Mouse (Mus musculus) limb, embryonic 11.5 days (tissue): ENCODE measurements around the gene H2-Q2. TPM values are rescaled to one million over a fixed set of nuclear protein-coding genes. Genes with fewer than 3 reads are reported as not detected.
A peak's percentile ranks its signal among the peaks of the same experiment; 100 is the strongest.
"Not testable (repeated sequence)": the region's sequence is repeated elsewhere in the genome, so short reads cannot be mapped to it uniquely, and the experiment has no call there.

Experiments used
- ATAC-seq: fragments of 200-750 bp; cut with Nextera tagmentation; 2 replicates; pipeline ENCODE4 v1.8.0; 2017; ENCODE audit warnings: low read depth; ENCODE audit not compliant: insufficient number of reproducible peaks, low FRiP score, low TSS enrichment
- DNase-seq: peaks from one replicate; pipeline ENCODE4 v3.0.0-alpha.2; 2015; ENCODE audit warnings: low spot score
- H3K27ac ChIP-seq: fragments of 300-500 bp; sonication (generic); replicated peaks from 2 replicates; pipeline ENCODE4 v1.5.1; 2014; ENCODE audit warnings: low read depth, mild to moderate bottlenecking, low read length
- H3K27me3 ChIP-seq: fragments of 300-500 bp; sonication (generic); 2 replicates; pipeline ENCODE4 v1.6.1; 2014; ENCODE audit warnings: mild to moderate bottlenecking, low read length, mixed read lengths; ENCODE audit not compliant: control insufficient read depth, insufficient read depth
- H3K36me3 ChIP-seq: fragments of 300-500 bp; sonication (generic); 2 replicates; pipeline ENCODE4 v1.6.1; 2014; ENCODE audit warnings: mild to moderate bottlenecking, low read length, moderate library complexity, mixed read lengths; ENCODE audit not compliant: control insufficient read depth, insufficient read depth
- H3K4me1 ChIP-seq: fragments of 300-500 bp; sonication (generic); 2 replicates; pipeline ENCODE4 v1.6.1; 2014; ENCODE audit warnings: low read length, mixed read lengths; ENCODE audit not compliant: control insufficient read depth, insufficient read depth
- H3K4me2 ChIP-seq: fragments of 300-500 bp; sonication (generic); 2 replicates; pipeline ENCODE4 v1.6.1; 2014; ENCODE audit warnings: low read depth, mild to moderate bottlenecking, moderate library complexity; ENCODE audit not compliant: severe bottlenecking
- H3K4me3 ChIP-seq: fragments of 300-500 bp; sonication (generic); 2 replicates; pipeline ENCODE4 v1.5.1; 2014; ENCODE audit warnings: low read depth, low read length
- H3K9ac ChIP-seq: fragments of 300-500 bp; sonication (generic); 2 replicates; pipeline ENCODE4 v1.6.1; 2014; ENCODE audit warnings: mild to moderate bottlenecking, low read length
- H3K9me3 ChIP-seq: fragments of 300-500 bp; sonication (generic); 2 replicates; pipeline ENCODE4 v1.6.1; 2016; ENCODE audit warnings: low read length; ENCODE audit not compliant: control insufficient read depth
- WGBS: fragments of 180-500 bp; shearing (Covaris S2); extraction: QIAGEN DNeasy Blood & Tissue Kit; methylation state at CpG from one replicate; pipeline ENCODE4 v1.1.7; 2014; 5-methylcytosine and 5-hydroxymethylcytosine counted together
- polyA plus RNA-seq: library from polyadenylated mRNA; unstranded; fragments of >200 nt; fragmentation: Nextera tagmentation; extraction: Ambion mirVana; gene quantifications from 2 replicates; pipeline ENCODE4 v1.2.1, GENCODE M21; 2014

The H2-Q2 gene
- polyA plus RNA-seq = 0.16 and 0.31 TPM in 2 replicates

GRCm38 (mm10) chr17:35342071-35342671 lies at the start of gene H2-Q2:
TSS of gene H2-Q2 (plus strand) at chr17:35342242.
- Histone ChIP-seq H3K9ac (0 out of 2 replicates have a peak within 1 kb of the TSS, but pooled peaks have one; percentile 37), H3K4me2 (peak within 1 kb of the TSS; percentile 51), H3K4me3 (peak within 1 kb of the TSS; percentile 23), H3K4me1 (0 out of 2 replicates have a peak, but pooled peaks cover 3% of the 10 kb centered on the region), H3K36me3 (no peaks in the 10 kb centered on the region), H3K27me3 (peaks cover 31% of the 10 kb centered on the region), H3K27ac (no peak within 1 kb of the TSS), H3K9me3 (no peaks in the 10 kb centered on the region)
- under 1% methylated on average over 37 of the region's 40 CpGs for WGBS
- DNase-seq (peak; percentile 31), ATAC-seq (no peak)

DNA sequence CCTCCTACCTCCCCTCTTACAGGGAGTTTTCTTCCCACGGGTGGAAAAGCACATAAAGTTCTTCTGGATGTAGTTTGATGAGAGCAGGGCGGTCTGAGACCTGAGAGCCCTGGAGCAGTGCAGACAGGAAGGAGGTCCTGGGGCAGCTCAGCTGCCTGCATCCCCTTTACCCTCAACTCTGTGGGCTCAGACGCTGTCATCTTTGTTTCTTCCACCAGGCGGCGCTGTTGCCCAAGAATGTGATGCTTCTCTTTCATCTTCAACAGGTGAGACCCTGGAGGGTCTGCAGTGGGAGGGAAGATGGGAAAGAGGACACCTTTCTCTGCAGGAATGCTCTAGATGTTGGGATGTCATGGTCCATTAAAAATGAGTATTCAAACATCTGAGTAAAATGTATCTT lies 46.2 kb upstream of the H2-Q2 start:
- H3K9me3 ChIP-seq, H3K4me1 ChIP-seq, ATAC-seq, H3K36me3 ChIP-seq, H3K9ac ChIP-seq, H3K4me2 ChIP-seq, H3K27me3 ChIP-seq, H3K27ac ChIP-seq, H3K4me3 ChIP-seq: not testable (repeated sequence)
- peak; percentile 68 for DNase-seq
- under 1% methylated on average over 5 of the region's 5 CpGs for WGBS

GRCm38 (mm10) chr17:35300261-35300945 lies 41.6 kb upstream of the H2-Q2 start:
- H3K4me1 ChIP-seq, H3K4me3 ChIP-seq, DNase-seq, H3K9me3 ChIP-seq, ATAC-seq, H3K9ac ChIP-seq, H3K27me3 ChIP-seq, H3K27ac ChIP-seq, H3K36me3 ChIP-seq, H3K4me2 ChIP-seq: not testable (repeated sequence)
- 80% methylated on average over 7 of the region's 7 CpGs for WGBS

- 29% methylated on average over 13 of the region's 13 CpGs for WGBS
- Histone ChIP-seq H3K27ac (no peak overlapping the region), H3K36me3 (no peaks in the 10 kb centered on the region), H3K4me1 (no peaks in the 10 kb centered on the region), H3K9ac (no peak overlapping the region), H3K4me3 (no peak overlapping the region), H3K4me2 (no peak overlapping the region), H3K9me3 (no peaks in the 10 kb centered on the region), H3K27me3 (no peaks in the 10 kb centered on the region)
- DNase-seq (peak; percentile 87), ATAC-seq (no peak)
Measured at GRCm38 (mm10) chr17:35301645-35302258, 40.3 kb upstream of the H2-Q2 start.

DNA sequence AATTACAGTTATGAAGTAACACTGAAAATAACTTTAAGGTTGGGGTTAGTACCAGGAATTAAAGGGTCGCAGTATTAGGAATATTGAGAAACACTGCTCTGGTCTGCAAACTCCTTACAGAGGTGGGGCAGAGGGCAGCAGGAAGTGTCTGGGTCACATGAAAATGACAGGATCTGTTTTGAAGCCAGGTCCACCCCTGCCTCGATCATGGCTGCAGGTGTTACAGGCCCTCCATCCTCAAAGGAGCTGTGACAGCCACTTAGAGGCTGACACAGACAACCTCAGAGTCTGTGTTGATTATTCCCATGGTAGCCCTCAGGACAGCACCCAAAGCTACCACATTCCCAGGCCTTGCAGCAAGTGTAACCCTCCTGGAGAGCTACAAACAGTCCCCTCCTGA lies 38.8 kb upstream of the H2-Q2 start:
- no peak for ATAC-seq
- DNase-seq = no peak
- H3K27ac ChIP-seq = no peak overlapping the region
- no peaks in the 10 kb centered on the region for H3K36me3 ChIP-seq
- H3K9ac ChIP-seq = no peak overlapping the region
- 73% methylated on average over 2 of the region's 2 CpGs for WGBS
- no peak overlapping the region for H3K4me2 ChIP-seq
- H3K27me3 ChIP-seq = no peaks in the 10 kb centered on the region
- H3K9me3 ChIP-seq = no peaks in the 10 kb centered on the region
- H3K4me3 ChIP-seq = no peak overlapping the region
- H3K4me1 ChIP-seq = no peaks in the 10 kb centered on the region

GRCm38 (mm10) chr17:35303756-35304350 lies 38.2 kb upstream of the H2-Q2 start:
- no peaks in the 10 kb centered on the region for H3K4me1 ChIP-seq
- 87% methylated on average over 10 of the region's 10 CpGs for WGBS

DNA sequence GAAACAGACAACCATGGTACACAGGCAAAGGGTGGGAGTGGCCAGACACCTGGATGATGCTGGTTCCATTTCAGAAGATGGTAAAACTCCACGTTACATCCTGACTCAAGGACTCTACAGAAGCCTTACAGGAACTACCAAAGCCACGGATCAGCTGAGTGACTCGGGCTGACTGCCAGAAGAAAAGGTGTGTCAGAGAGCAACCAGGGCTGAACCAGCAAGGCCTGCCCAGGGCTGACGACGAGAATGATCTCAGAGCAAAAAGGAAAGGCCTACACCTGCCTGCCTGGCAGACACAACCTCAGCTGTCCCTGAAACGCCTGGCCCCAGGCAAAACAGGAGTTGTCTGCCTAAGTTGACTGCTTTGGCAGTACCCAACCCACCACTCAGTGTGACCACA lies 37.6 kb upstream of the H2-Q2 start:
- Histone ChIP-seq H3K4me1 (no peaks in the 10 kb centered on the region), H3K27ac (no peak overlapping the region), H3K36me3 (no peaks in the 10 kb centered on the region), H3K4me3 (no peak overlapping the region), H3K9me3 (no peaks in the 10 kb centered on the region), H3K9ac (no peak overlapping the region), H3K4me2 (no peak overlapping the region), H3K27me3 (no peaks in the 10 kb centered on the region)
- DNase-seq (no peak), ATAC-seq (no peak)
- WGBS = 72% methylated on average over 6 of the region's 6 CpGs

More at GRCm38 (mm10) chr17:35303756-35304350, 38.2 kb upstream of the H2-Q2 start:
- Histone ChIP-seq H3K4me2 (no peak overlapping the region), H3K4me3 (no peak overlapping the region), H3K36me3 (no peaks in the 10 kb centered on the region), H3K27me3 (no peaks in the 10 kb centered on the region), H3K9ac (no peak overlapping the region), H3K9me3 (no peaks in the 10 kb centered on the region), H3K27ac (no peak overlapping the region)
- ATAC-seq (no peak), DNase-seq (no peak)

DNA sequence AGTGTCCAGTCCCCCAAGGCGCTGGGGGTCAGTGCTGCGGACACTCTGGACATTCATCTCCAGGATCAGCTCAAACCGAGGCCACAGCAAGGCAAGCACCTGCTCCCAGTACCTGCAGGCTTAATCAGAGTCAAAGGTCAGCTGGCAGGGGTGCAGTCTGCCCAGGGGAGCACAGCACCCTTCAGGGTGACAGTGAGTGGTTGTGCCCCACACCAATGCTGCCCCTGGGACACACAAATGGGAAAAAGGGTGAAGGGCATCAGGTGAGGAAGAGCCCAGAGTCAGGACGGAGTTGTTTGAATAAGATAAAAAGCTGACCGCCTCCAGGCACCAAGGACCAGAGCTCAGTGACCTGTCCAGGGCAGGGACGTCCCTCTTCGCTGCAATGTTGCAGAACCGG lies 37.1 kb upstream of the H2-Q2 start:
- not testable (repeated sequence) for H3K36me3 ChIP-seq, H3K9me3 ChIP-seq, H3K9ac ChIP-seq, H3K4me1 ChIP-seq, H3K4me2 ChIP-seq, DNase-seq, H3K27me3 ChIP-seq, H3K27ac ChIP-seq, H3K4me3 ChIP-seq, ATAC-seq
- WGBS = 81% methylated on average over 8 of the region's 8 CpGs
